Mouse (Mus musculus) CD4-positive, CD25-positive, alpha-beta regulatory T cell (primary cell): Measurements from ENCODE around the gene Mif4gd. TPM values are rescaled to one million over a fixed set of nuclear protein-coding genes. Genes with fewer than 3 reads are reported as not detected.

Experiments used
- polyA plus RNA-seq: library from polyadenylated mRNA; unstranded; fragments of 100-300 nt; shearing (Covaris generic); gene quantifications from one replicate; pipeline ENCODE4 v1.2.1, GENCODE M21; 2017

Mif4gd gene
- 174 TPM for polyA plus RNA-seq

GRCm38 (mm10) chr11:115612410-115613137, at the start of gene Mif4gd:
Mif4gd (minus strand) TSS chr11:115612969.

GRCm38 (mm10) chr11:115627705-115628464, 15.1 kb upstream of the Mif4gd start, which contains the start of gene Slc25a19:
Slc25a19 (minus strand) TSS chr11:115628295.

GRCm38 (mm10) chr11:115603476-115604303, 9.1 kb downstream of the Mif4gd start, which contains the start of the genes Mrps7 and Gga3:
Mrps7 (plus strand) TSS chr11:115603925.
Gga3 (minus strand) TSS chr11:115604051.

DNA sequence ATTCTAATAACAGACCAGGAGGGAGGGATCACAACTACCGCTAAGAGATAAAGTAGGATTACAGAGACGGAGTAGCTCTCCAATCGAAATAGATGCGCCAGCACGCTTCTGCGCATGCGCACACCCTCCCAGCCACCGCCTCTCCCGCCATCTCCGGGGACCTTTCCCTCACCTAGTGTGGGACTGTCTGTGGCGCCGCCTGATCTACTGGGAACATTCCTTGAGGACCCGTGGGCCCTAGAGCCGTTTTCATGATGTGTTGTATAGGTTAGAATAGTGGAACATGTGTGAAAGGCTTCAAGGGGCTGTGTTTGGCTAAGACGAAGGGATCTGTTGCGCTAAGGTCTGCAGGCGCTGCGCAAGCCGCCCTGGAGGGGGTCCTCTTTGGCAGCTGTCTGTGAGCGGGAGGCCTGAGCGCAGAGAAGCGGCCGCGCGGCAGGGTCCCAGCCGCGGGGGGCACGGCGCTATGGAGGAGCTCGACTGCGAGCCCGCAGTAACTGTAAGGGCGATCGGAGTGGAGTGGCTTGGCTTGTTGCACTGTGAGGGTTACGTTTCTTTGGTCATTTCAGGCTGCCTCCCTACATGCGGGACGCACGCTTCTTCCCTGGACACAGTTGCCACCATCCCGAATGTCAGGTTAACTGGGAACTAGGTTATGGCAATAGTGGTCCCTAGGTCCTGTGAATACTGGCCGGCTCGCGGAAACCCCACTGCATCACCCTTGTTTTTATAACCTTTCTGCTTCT, 48.5 kb downstream of the Mif4gd start, which contains the start of gene Nup85:
TSS of gene Nup85 (plus strand) at position 371 of the 746 bp plus-strand sequence.

Other genes with a start within 250 kb of the Mif4gd start
- gene Hid1, start 245.2 kb downstream of the Mif4gd start, polyA plus RNA-seq = 7.6 TPM
- gene Cdr2l, start 231.1 kb downstream of the Mif4gd start, polyA plus RNA-seq = 0.12 TPM
- 153 TPM for gene Mrpl58, start 209.2 kb downstream of the Mif4gd start, polyA plus RNA-seq
- gene Atp5h, start 193.0 kb downstream of the Mif4gd start, polyA plus RNA-seq = 651 TPM
- 81.2 TPM for gene Kctd2, start 192.8 kb downstream of the Mif4gd start, polyA plus RNA-seq
- gene Trim80, start 172.4 kb downstream of the Mif4gd start, polyA plus RNA-seq = not detected
- 11.8 TPM for gene Slc16a5, start 150.5 kb downstream of the Mif4gd start, polyA plus RNA-seq
- gene Armc7, start 137.3 kb downstream of the Mif4gd start, polyA plus RNA-seq = 98.4 TPM
- 365 TPM for gene Nt5c, start 121.1 kb downstream of the Mif4gd start, polyA plus RNA-seq
- 576 TPM for gene Jpt1, start 98.6 kb downstream of the Mif4gd start, polyA plus RNA-seq
- 758 TPM for gene Sumo2, start 76.7 kb downstream of the Mif4gd start, polyA plus RNA-seq
- gene Nup85, start 48.5 kb downstream of the Mif4gd start, polyA plus RNA-seq = 90.4 TPM
- gene Mrps7, start 9.0 kb downstream of the Mif4gd start, polyA plus RNA-seq = 63.3 TPM
- 57.3 TPM for gene Gga3, start 8.9 kb downstream of the Mif4gd start, polyA plus RNA-seq
- gene Slc25a19, start 15.3 kb upstream of the Mif4gd start, polyA plus RNA-seq = 63.2 TPM
- gene Grb2, start 95.6 kb upstream of the Mif4gd start, polyA plus RNA-seq = 198 TPM
- 26.2 TPM for gene Tmem94, start 152.5 kb upstream of the Mif4gd start, polyA plus RNA-seq
- 1.6 TPM for gene Caskin2, start 200.7 kb upstream of the Mif4gd start, polyA plus RNA-seq
- 38.2 TPM for gene Tsen54, start 201.8 kb upstream of the Mif4gd start, polyA plus RNA-seq
- 35.4 TPM for gene Llgl2, start 211.1 kb upstream of the Mif4gd start, polyA plus RNA-seq
- gene Myo15b, start 245.4 kb upstream of the Mif4gd start, polyA plus RNA-seq = 0.04 TPM